ENCODE assay signal across 24 mouse cellular contexts in genomic region chr11:79085059-79085458, GRCm38 (mm10).
DNase-seq lines count a peak whose midpoint lies in the region; ATAC-seq lines count a peak whose summit lies in the region.
"Had no signal": no experiment of that assay in that cellular context is flagged by ENCODE, and none has a peak within 500 bp of the region (broad histone marks: within the 10 kb centered on the region; RNA-seq: fewer than 3 reads in every experiment).

No protein-coding gene starts in this region.

- no peak for DNase-seq in heart, postnatal 36 days
- DNase-seq in heart, postnatal 10 days, result no peak
- no peak for DNase-seq in lung, postnatal 14 days
- DNase-seq in yolk sac, embryonic 10.5 days (ENCODE audit: low spot score), result peak; percentile 70
- DNase-seq: adrenal gland, postnatal 14 days; cerebellum, adult 11-12 months; cerebellum, adult 9-11 months; embryo, embryonic 11 days; heart, postnatal 4 days; kidney, adult 11 months; kidney, postnatal 14 days; right cerebral cortex, postnatal 25 days; thymus, postnatal 14 days had no signal

- intact Hi-C loops in heart, postnatal 36 days (cut with DNase I), result no loop called here
- intact Hi-C loops in heart, postnatal 10 days (cut with DNase I), result no loop called here

- no peaks in the 10 kb centered on the region for H3K36me3 ChIP-seq in heart, embryonic 11.5 days (ENCODE audit: control insufficient read depth, insufficient read depth, low read length)
- no peaks in the 10 kb centered on the region for H3K36me3 ChIP-seq in heart, embryonic 16.5 days (ENCODE audit: control insufficient read depth, insufficient read depth)
- no peaks in the 10 kb centered on the region for H3K36me3 ChIP-seq in lung, embryonic 16.5 days (ENCODE audit: control insufficient read depth, insufficient read depth, low read length)
- H3K36me3 ChIP-seq: embryonic facial prominence, embryonic 12.5 days; hindbrain, embryonic 13.5 days; limb, embryonic 12.5 days; midbrain, embryonic 15.5 days; stomach, embryonic 15.5 days had no signal

- no peak overlapping the region for H3K4me3 ChIP-seq in heart, embryonic 11.5 days (ENCODE audit: low read depth, low read length)
- H3K4me3 ChIP-seq in heart, embryonic 16.5 days (ENCODE audit: low read length), result no peak overlapping the region
- H3K4me3 ChIP-seq in lung, embryonic 16.5 days (ENCODE audit: low read length), result no peak overlapping the region
- H3K4me3 ChIP-seq: embryonic facial prominence, embryonic 12.5 days; hindbrain, embryonic 13.5 days; left cerebral cortex, adult 2 months; limb, embryonic 12.5 days; midbrain, embryonic 15.5 days; stomach, embryonic 15.5 days had no signal

- H3K9me3 ChIP-seq in heart, embryonic 11.5 days (replicated peaks; ENCODE audit: control insufficient read depth, low read length), result no peaks in the 10 kb centered on the region
- no peaks in the 10 kb centered on the region for H3K9me3 ChIP-seq in heart, embryonic 16.5 days (replicated peaks; ENCODE audit: control insufficient read depth, low read length)
- no peaks in the 10 kb centered on the region for H3K9me3 ChIP-seq in lung, embryonic 16.5 days (ENCODE audit: control insufficient read depth, low read length)
- H3K9me3 ChIP-seq: embryonic facial prominence, embryonic 12.5 days; hindbrain, embryonic 13.5 days; limb, embryonic 12.5 days; midbrain, embryonic 15.5 days; stomach, embryonic 15.5 days had no signal

- H3K9ac ChIP-seq in heart, embryonic 11.5 days (ENCODE audit: low read depth, low read length), result no peak overlapping the region
- no peak overlapping the region for H3K9ac ChIP-seq in heart, embryonic 16.5 days (ENCODE audit: low read length)
- no peak overlapping the region for H3K9ac ChIP-seq in lung, embryonic 16.5 days (ENCODE audit: low read length)
- H3K9ac ChIP-seq: embryonic facial prominence, embryonic 12.5 days; hindbrain, embryonic 13.5 days; limb, embryonic 12.5 days; midbrain, embryonic 15.5 days; stomach, embryonic 15.5 days had no signal

- H3K4me2 ChIP-seq in heart, embryonic 11.5 days, result no peak overlapping the region
- no peak overlapping the region for H3K4me2 ChIP-seq in heart, embryonic 16.5 days (ENCODE audit: low read depth, low read length)
- no peak overlapping the region for H3K4me2 ChIP-seq in lung, embryonic 16.5 days (ENCODE audit: low read depth, low read length)
- H3K4me2 ChIP-seq: embryonic facial prominence, embryonic 12.5 days; hindbrain, embryonic 13.5 days; limb, embryonic 12.5 days; midbrain, embryonic 15.5 days; stomach, embryonic 15.5 days had no signal

- peaks cover 65% of the 10 kb centered on the region for H3K4me1 ChIP-seq in heart, embryonic 11.5 days (ENCODE audit: control insufficient read depth, insufficient read depth, low read length)
- peaks cover 62% of the 10 kb centered on the region for H3K4me1 ChIP-seq in heart, embryonic 16.5 days (ENCODE audit: control insufficient read depth, insufficient read depth, low read length)
- H3K4me1 ChIP-seq in lung, embryonic 16.5 days (replicated peaks; ENCODE audit: control insufficient read depth, insufficient read depth, low read length), result peaks cover 60% of the 10 kb centered on the region

- peak overlapping the region; percentile 46; the same call in 1 of the 2 replicates for H3K27ac ChIP-seq in heart, embryonic 11.5 days (ENCODE audit: low read depth, low read length)
- 0 out of 2 replicates have a peak overlapping the region, but pooled peaks have one; percentile 15 for H3K27ac ChIP-seq in heart, embryonic 16.5 days (ENCODE audit: low read length)
- 0 out of 2 replicates have a peak overlapping the region, but pooled peaks have one; percentile 10 for H3K27ac ChIP-seq in lung, embryonic 16.5 days (ENCODE audit: low read length)
- H3K27ac ChIP-seq: embryonic facial prominence, embryonic 12.5 days; hindbrain, embryonic 13.5 days; left cerebral cortex, adult 2 months; limb, embryonic 12.5 days; midbrain, embryonic 15.5 days; stomach, embryonic 15.5 days had no signal

- no peak for ATAC-seq in heart, embryonic 11.5 days (replicated peaks; ENCODE audit: insufficient number of reproducible peaks, low FRiP score, low TSS enrichment)
- ATAC-seq in heart, embryonic 16.5 days (replicated peaks; ENCODE audit: extremely low read depth, insufficient read depth, low FRiP score), result no peak
- no peak for ATAC-seq in lung, embryonic 16.5 days (ENCODE audit: low read depth)
- ATAC-seq: CD4-positive, CD25-positive, alpha-beta regulatory T cell, adult 4 months; forebrain, embryonic 16.5 days; midbrain, embryonic 15.5 days had no signal

- WGBS in heart, embryonic 11.5 days (ENCODE audit: insufficient replicate concordance), result 18% methylated on average over 5 of the region's 5 CpGs
- WGBS in heart, embryonic 16.5 days, result 32% methylated on average over 5 of the region's 5 CpGs
- 21% methylated on average over 5 of the region's 5 CpGs for WGBS in lung, embryonic 16.5 days

- H3K27me3 ChIP-seq in heart, embryonic 11.5 days (ENCODE audit: control insufficient read depth, insufficient read depth, low read length), result no peaks in the 10 kb centered on the region
- H3K27me3 ChIP-seq in heart, embryonic 16.5 days (ENCODE audit: control insufficient read depth, insufficient read depth, low read length), result no peaks in the 10 kb centered on the region
- no peaks in the 10 kb centered on the region for H3K27me3 ChIP-seq in lung, embryonic 16.5 days (ENCODE audit: control insufficient read depth, insufficient read depth, low read depth, low read length)
- H3K27me3 ChIP-seq: embryonic facial prominence, embryonic 12.5 days; hindbrain, embryonic 13.5 days; limb, embryonic 12.5 days; midbrain, embryonic 15.5 days; stomach, embryonic 15.5 days had no signal
